In the genomic region with DNA sequence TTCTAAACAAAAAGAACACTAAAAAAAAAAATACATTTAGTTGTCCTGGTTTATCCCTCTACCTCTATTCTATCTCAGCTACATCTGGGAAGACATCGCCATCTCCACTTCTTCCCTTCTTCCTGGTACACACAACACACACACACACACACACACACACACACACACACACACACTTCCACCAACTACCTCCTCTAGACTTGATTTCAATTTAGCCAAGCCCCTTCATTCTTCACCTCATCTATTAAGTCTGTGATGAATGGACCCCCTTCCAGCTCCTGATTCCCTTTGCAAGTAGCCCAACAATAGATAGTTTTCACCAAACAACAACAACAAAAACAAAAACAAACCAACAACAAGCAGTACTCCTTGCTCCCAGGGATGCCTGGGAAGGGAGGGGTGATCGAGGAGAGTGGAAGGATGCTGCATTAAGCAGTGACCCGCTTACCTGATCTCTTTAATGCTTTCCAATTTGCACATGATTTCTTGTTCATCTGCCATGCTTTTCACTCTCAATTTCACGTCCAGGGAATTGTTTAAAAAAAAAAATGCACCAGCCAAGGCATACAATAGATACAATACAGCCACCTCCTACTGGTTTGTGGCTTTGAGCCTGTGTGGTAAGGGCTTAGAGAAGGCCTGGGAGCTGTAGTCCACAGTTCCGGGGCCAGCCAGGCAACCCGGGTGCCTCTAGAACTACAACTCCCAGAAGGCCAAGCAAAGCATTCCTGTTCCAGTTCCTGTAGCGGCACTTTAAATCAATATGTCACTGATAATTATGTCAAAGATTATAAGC, we compare ENCODE assay signal across 8 mouse cellular contexts. TPM values are rescaled to one million over a fixed set of nuclear protein-coding genes. Genes with fewer than 3 reads are reported as not detected.
DNase-seq lines count a peak whose midpoint lies in the region; ATAC-seq and TF ChIP-seq lines count a peak whose summit lies in the region.

A gene (minus strand): TSS at position 706 of the 796 bp plus-strand sequence.

- no peak for TF ChIP-seq EP300 in heart, postnatal 0 days (IDR thresholded peaks at IDR 0.05; ENCODE audit: low read depth)
- TF ChIP-seq EP300 in liver, embryonic 14.5 days (IDR thresholded peaks at IDR 0.05; ENCODE audit: low read depth) = no peak
- no peak for TF ChIP-seq EP300 in stomach, postnatal 0 days (optimal IDR thresholded peaks at IDR 0.05)

- DNase-seq in CD8-positive naive resting alpha-beta T cell, adult 2 months (ENCODE audit: low read depth in 2 of 2, low spot score in 2 of 2) = peak; percentile 47 to 61
- DNase-seq in heart, postnatal 0 days (ENCODE audit: low spot score) = peak; percentile 73
- DNase-seq in kidney, postnatal 36 days = peak; percentile 74 to 89
- peak; percentile 41 to 45 (median 42) for DNase-seq in liver, embryonic 14.5 days (ENCODE audit: low read depth in 3 of 3, low spot score in 3 of 3)
- peak; percentile 38 for DNase-seq in neural tube, embryonic 10.5 days (ENCODE audit: extremely low spot score, low spot score)
- DNase-seq in stomach, postnatal 0 days (ENCODE audit: low spot score) = peak; percentile 71

- H3K4me2 ChIP-seq in forebrain, embryonic 12.5 days = peak within 1 kb of the TSS; percentile 47
- peak within 1 kb of the TSS; percentile 59 for H3K4me2 ChIP-seq in heart, postnatal 0 days (ENCODE audit: low read depth, low read length)
- H3K4me2 ChIP-seq in liver, embryonic 14.5 days (ENCODE audit: low read depth) = peak within 1 kb of the TSS; percentile 61
- peak within 1 kb of the TSS; percentile 45 for H3K4me2 ChIP-seq in stomach, postnatal 0 days (replicated peaks; ENCODE audit: low read depth)

- TF ChIP-seq CTCF in heart, postnatal 0 days (IDR thresholded peaks at IDR 0.05; ENCODE audit: low read depth) = no peak
- TF ChIP-seq CTCF in liver, embryonic 14.5 days (IDR thresholded peaks at IDR 0.05; ENCODE audit: low read depth) = no peak
- TF ChIP-seq CTCF in stomach, postnatal 0 days (IDR thresholded peaks at IDR 0.05; ENCODE audit: low read depth) = no peak

- WGBS in forebrain, embryonic 12.5 days = 23% methylated on average over 7 of the region's 7 CpGs
- WGBS in heart, postnatal 0 days = 17% methylated on average over 7 of the region's 7 CpGs
- WGBS in liver, embryonic 14.5 days (ENCODE audit: insufficient replicate concordance) = 17% methylated on average over 7 of the region's 7 CpGs
- WGBS in stomach, postnatal 0 days = 24% methylated on average over 7 of the region's 7 CpGs

- H3K9me3 ChIP-seq in forebrain, embryonic 12.5 days = no peaks in the 10 kb centered on the region
- H3K9me3 ChIP-seq in heart, postnatal 0 days (replicated peaks; ENCODE audit: control insufficient read depth, low read length) = no peaks in the 10 kb centered on the region
- H3K9me3 ChIP-seq in liver, embryonic 14.5 days (ENCODE audit: control insufficient read depth, low read length) = no peaks in the 10 kb centered on the region
- H3K9me3 ChIP-seq in stomach, postnatal 0 days (ENCODE audit: control insufficient read depth, low read length) = no peaks in the 10 kb centered on the region

- H3K4me1 ChIP-seq in brown adipose tissue, adult 24 weeks (ENCODE audit: control insufficient read depth, insufficient read depth, insufficient read length, low read length) = no peaks in the 10 kb centered on the region
- H3K4me1 ChIP-seq in forebrain, embryonic 12.5 days = no peaks in the 10 kb centered on the region
- no peaks in the 10 kb centered on the region for H3K4me1 ChIP-seq in heart, postnatal 0 days (ENCODE audit: control insufficient read depth, insufficient read depth)
- no peaks in the 10 kb centered on the region for H3K4me1 ChIP-seq in liver, embryonic 14.5 days (replicated peaks; ENCODE audit: control insufficient read depth in 2 of 2, insufficient read depth in 2 of 2, low read length in 1 of 2)
- H3K4me1 ChIP-seq in stomach, postnatal 0 days (replicated peaks; ENCODE audit: control insufficient read depth, insufficient read depth) = no peaks in the 10 kb centered on the region

- ATAC-seq in forebrain, embryonic 12.5 days (ENCODE audit: low FRiP score) = peak; percentile 99
- peak; percentile 94 for ATAC-seq in heart, postnatal 0 days (ENCODE audit: insufficient read depth, low read depth)
- peak; percentile 88 for ATAC-seq in liver, embryonic 14.5 days (ENCODE audit: insufficient read depth)
- ATAC-seq in stomach, postnatal 0 days (ENCODE audit: low FRiP score, low TSS enrichment) = peak; percentile 96

- H3K27me3 ChIP-seq in forebrain, embryonic 12.5 days = no peaks in the 10 kb centered on the region
- H3K27me3 ChIP-seq in heart, postnatal 0 days (ENCODE audit: control insufficient read depth, insufficient read depth, low read length) = no peaks in the 10 kb centered on the region
- H3K27me3 ChIP-seq in liver, embryonic 14.5 days (ENCODE audit: control insufficient read depth, insufficient read depth, low read length) = no peaks in the 10 kb centered on the region
- no peaks in the 10 kb centered on the region for H3K27me3 ChIP-seq in stomach, postnatal 0 days (ENCODE audit: control insufficient read depth, insufficient read depth, low read length)

- peak within 1 kb of the TSS; percentile 49 for H3K27ac ChIP-seq in brown adipose tissue, adult 24 weeks (replicated peaks; ENCODE audit: low read depth, low read length)
- 0 out of 2 replicates have a peak within 1 kb of the TSS, but pooled peaks have one; percentile 31 for H3K27ac ChIP-seq in forebrain, embryonic 12.5 days
- H3K27ac ChIP-seq in heart, postnatal 0 days (ENCODE audit: low read depth) = peak within 1 kb of the TSS; percentile 46; the same call in 1 of the 2 replicates
- no peak within 1 kb of the TSS for H3K27ac ChIP-seq in liver, embryonic 14.5 days
- H3K27ac ChIP-seq in stomach, postnatal 0 days (replicated peaks) = no peak within 1 kb of the TSS

- H3K4me3 ChIP-seq in brown adipose tissue, adult 24 weeks (ENCODE audit: insufficient read depth, low read depth, low read length) = peak within 1 kb of the TSS; percentile 81
- peak within 1 kb of the TSS; percentile 42 for H3K4me3 ChIP-seq in forebrain, embryonic 12.5 days (replicated peaks)
- H3K4me3 ChIP-seq in heart, postnatal 0 days (ENCODE audit: low read depth, low read length) = peak within 1 kb of the TSS; percentile 55
- H3K4me3 ChIP-seq in liver, embryonic 14.5 days (ENCODE audit: insufficient read depth in 1 of 2, low read depth in 2 of 2, low read length in 2 of 2) = peak within 1 kb of the TSS; percentile 60 to 64
- peak within 1 kb of the TSS; percentile 46 for H3K4me3 ChIP-seq in stomach, postnatal 0 days (ENCODE audit: low read depth, low read length)

- H3K9ac ChIP-seq in forebrain, embryonic 12.5 days = peak within 1 kb of the TSS; percentile 33
- H3K9ac ChIP-seq in heart, postnatal 0 days (replicated peaks; ENCODE audit: low read depth, low read length) = peak within 1 kb of the TSS; percentile 59
- peak within 1 kb of the TSS; percentile 4; the same call in 1 of the 2 replicates for H3K9ac ChIP-seq in liver, embryonic 14.5 days (replicated peaks)
- peak within 1 kb of the TSS; percentile 43 for H3K9ac ChIP-seq in stomach, postnatal 0 days (ENCODE audit: low read length)

- no peaks in the 10 kb centered on the region for H3K36me3 ChIP-seq in forebrain, embryonic 12.5 days (replicated peaks)
- no peaks in the 10 kb centered on the region for H3K36me3 ChIP-seq in heart, postnatal 0 days (replicated peaks; ENCODE audit: control insufficient read depth, insufficient read depth, low read length)
- H3K36me3 ChIP-seq in liver, embryonic 14.5 days (replicated peaks; ENCODE audit: control insufficient read depth, insufficient read depth, low read depth) = no peaks in the 10 kb centered on the region
- no peaks in the 10 kb centered on the region for H3K36me3 ChIP-seq in stomach, postnatal 0 days (ENCODE audit: control insufficient read depth, insufficient read depth, low read length)

RNA-seq across cellular contexts. Expression of the gene that starts here (rescaled TPM):
- polyA plus RNA-seq in brown adipose tissue, adult 24 weeks (2012; ENCODE audit: insufficient read depth, insufficient read length, missing spikeins) = 2.7 and 2.9 TPM in 2 replicates
- 55.5 and 60.9 TPM in 2 replicates for polyA plus RNA-seq in forebrain, embryonic 12.5 days (2016; fragmentation: Nextera tagmentation; extraction: Ambion mirVana)
- total RNA-seq in heart, postnatal 0 days (2014; rRNA removed; ENCODE audit: low replicate concordance) = 4.0 and 4.2 TPM in 2 replicates
- polyA plus RNA-seq in heart, postnatal 0 days (2015; fragmentation: Nextera tagmentation; extraction: Ambion mirVana) = 3.2 and 3.9 TPM in 2 replicates
- polyA plus RNA-seq in liver, embryonic 14.5 days (2012; rRNA removed) = 0.92 and 1.3 TPM in 2 replicates
- polyA plus RNA-seq in liver, embryonic 14.5 days (2014; fragmentation: Nextera tagmentation; extraction: Ambion mirVana) = 1.6 and 1.8 TPM in 2 replicates
- 4.9 and 5.1 TPM in 2 replicates for polyA plus RNA-seq in stomach, postnatal 0 days (2015; fragmentation: Nextera tagmentation; extraction: Ambion mirVana)

Comparison
In these comparisons a context has a peak if more than half of its experiments do, and no peak if none do; other contexts are left out.
1. H3K27ac ChIP-seq: peak in brown adipose tissue, adult 24 weeks (single experiment), forebrain, embryonic 12.5 days (single experiment) and heart, postnatal 0 days (single experiment); none in liver, embryonic 14.5 days (single experiment) and stomach, postnatal 0 days (single experiment).
2. H3K9ac ChIP-seq: peak in every context shown above with its lines; median percentile 59 in heart, postnatal 0 days; 43 in stomach, postnatal 0 days; 33 in forebrain, embryonic 12.5 days; 4 in liver, embryonic 14.5 days.
3. Peak in every context shown above with its lines, with median percentiles within 50 percentile points of each other: DNase-seq, H3K4me3 ChIP-seq, ATAC-seq and H3K4me2 ChIP-seq.